Mouse (Mus musculus) erythroblast, embryonic 14.5 days (primary cell): ENCODE results near the gene Afg1l.

Experiments
- GATA1 ChIP-seq: IDR thresholded peaks from 2 replicates; pipeline ENCODE4 v1.6.1; 2012; ENCODE audit warnings: low read length, inconsistent platforms, mixed read lengths
- TAL1 ChIP-seq: IDR thresholded peaks from 3 replicates; pipeline ENCODE4 v1.6.1; 2012; ENCODE audit warnings: low read length, inconsistent platforms, mixed read lengths

- TF ChIP-seq GATA1, result no peak
- no peak for TF ChIP-seq TAL1
Observed at GRCm38 (mm10) chr10:42457557-42458191, 20.7 kb downstream of the Afg1l start.
